Mouse (Mus musculus): Measurements from ENCODE around the gene Dlgap1. TPM values are rescaled to one million over a fixed set of nuclear protein-coding genes. Genes with fewer than 3 reads are reported as not detected.
A peak's percentile ranks its signal among the peaks of the same experiment; 100 is the strongest.

The Dlgap1 gene
- polyA plus RNA-seq, 1 experiment from 2014 or later = 3.5 TPM

- ATAC-seq (ENCODE audit: low FRiP score, low TSS enrichment) = no peak
These were observed 643.3 kb downstream of the Dlgap1 start for GRCm38 (mm10) chr17:70612171-70612570.

GRCm38 (mm10) chr17:70613897-70614296, 645.0 kb downstream of the Dlgap1 start:
- Histone ChIP-seq H3K27ac (ENCODE audit: low read length) (no peak overlapping the region), H3K36me3 (ENCODE audit: insufficient read depth, low read length) (no peaks in the 10 kb centered on the region), H3K4me3 (ENCODE audit: low read length) (no peak overlapping the region), H3K4me1 (ENCODE audit: insufficient read depth, low read length) (no peaks in the 10 kb centered on the region), H3K4me2 (replicated peaks; ENCODE audit: low read depth, low read length) (no peak overlapping the region), H3K9ac (replicated peaks; ENCODE audit: low read length) (no peak overlapping the region), H3K27me3 (ENCODE audit: insufficient read depth, low read length) (no peaks in the 10 kb centered on the region), H3K9me3 (ENCODE audit: low read length) (no peaks in the 10 kb centered on the region)
- 65% methylated on average over 7 of the region's 7 CpGs for WGBS
- ATAC-seq (ENCODE audit: low FRiP score, low TSS enrichment) = no peak

More at GRCm38 (mm10) chr17:70612171-70612570, 643.3 kb downstream of the Dlgap1 start:
- 81% methylated on average over 6 of the region's 6 CpGs for WGBS
- no peaks in the 10 kb centered on the region for H3K27me3 ChIP-seq (ENCODE audit: insufficient read depth, low read length)
- H3K9me3 ChIP-seq (ENCODE audit: low read length) = no peaks in the 10 kb centered on the region
- no peaks in the 10 kb centered on the region for H3K4me1 ChIP-seq (ENCODE audit: insufficient read depth, low read length)
- no peak overlapping the region for H3K4me2 ChIP-seq (replicated peaks; ENCODE audit: low read depth, low read length)
- no peak overlapping the region for H3K9ac ChIP-seq (replicated peaks; ENCODE audit: low read length)
- no peaks in the 10 kb centered on the region for H3K36me3 ChIP-seq (ENCODE audit: insufficient read depth, low read length)
- H3K4me3 ChIP-seq (ENCODE audit: low read length) = no peak overlapping the region
- H3K27ac ChIP-seq (ENCODE audit: low read length) = no peak overlapping the region

GRCm38 (mm10) chr17:70614407-70615060, 645.7 kb downstream of the Dlgap1 start:
- no peak for ATAC-seq (ENCODE audit: low FRiP score, low TSS enrichment)
- H3K9ac ChIP-seq (replicated peaks; ENCODE audit: low read length) = no peak overlapping the region
- no peaks in the 10 kb centered on the region for H3K27me3 ChIP-seq (ENCODE audit: insufficient read depth, low read length)
- no peak overlapping the region for H3K4me2 ChIP-seq (replicated peaks; ENCODE audit: low read depth, low read length)
- no peaks in the 10 kb centered on the region for H3K4me1 ChIP-seq (ENCODE audit: insufficient read depth, low read length)
- 81% methylated on average over 5 of the region's 5 CpGs for WGBS
- no peaks in the 10 kb centered on the region for H3K36me3 ChIP-seq (ENCODE audit: insufficient read depth, low read length)
- H3K9me3 ChIP-seq (ENCODE audit: low read length) = no peaks in the 10 kb centered on the region
- no peak overlapping the region for H3K27ac ChIP-seq (ENCODE audit: low read length)
- H3K4me3 ChIP-seq (ENCODE audit: low read length) = no peak overlapping the region

DNA sequence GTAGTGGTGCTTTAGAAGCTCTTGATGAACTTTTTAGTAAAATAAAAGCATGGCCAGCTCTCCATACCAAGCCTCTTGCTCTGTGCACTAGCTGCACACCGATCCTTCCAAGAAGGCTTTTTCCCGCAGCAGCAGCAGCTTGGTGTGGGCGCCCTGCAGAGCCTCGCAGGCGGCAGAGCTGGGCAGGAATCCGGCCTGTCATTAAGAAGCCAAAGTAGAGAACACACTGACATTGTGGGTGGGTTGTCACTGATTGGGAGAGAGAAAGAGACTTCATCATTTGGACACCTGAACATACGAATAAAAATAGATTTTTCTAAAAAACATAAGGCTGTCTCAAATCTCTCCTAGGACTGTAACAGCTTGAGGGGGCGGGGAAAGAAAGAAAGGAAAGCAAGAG, 653.6 kb downstream of the Dlgap1 start:
- Histone ChIP-seq H3K27ac (ENCODE audit: low read length) (no peak overlapping the region), H3K9ac (replicated peaks; ENCODE audit: low read length) (no peak overlapping the region), H3K36me3 (ENCODE audit: insufficient read depth, low read length) (no peaks in the 10 kb centered on the region), H3K4me2 (replicated peaks; ENCODE audit: low read depth, low read length) (no peak overlapping the region), H3K9me3 (ENCODE audit: low read length) (no peaks in the 10 kb centered on the region), H3K27me3 (ENCODE audit: insufficient read depth, low read length) (no peaks in the 10 kb centered on the region), H3K4me3 (ENCODE audit: low read length) (no peak overlapping the region), H3K4me1 (ENCODE audit: insufficient read depth, low read length) (no peaks in the 10 kb centered on the region)
- WGBS = 88% methylated on average over 8 of the region's 8 CpGs
- no peak for ATAC-seq (ENCODE audit: low FRiP score, low TSS enrichment)

GRCm38 (mm10) chr17:70626396-70626795, 657.5 kb downstream of the Dlgap1 start:
- Histone ChIP-seq H3K27ac (ENCODE audit: low read length) (no peak overlapping the region), H3K4me2 (replicated peaks; ENCODE audit: low read depth, low read length) (no peak overlapping the region), H3K27me3 (ENCODE audit: insufficient read depth, low read length) (no peaks in the 10 kb centered on the region), H3K9ac (replicated peaks; ENCODE audit: low read length) (no peak overlapping the region), H3K9me3 (ENCODE audit: low read length) (no peaks in the 10 kb centered on the region), H3K36me3 (ENCODE audit: insufficient read depth, low read length) (no peaks in the 10 kb centered on the region), H3K4me1 (ENCODE audit: insufficient read depth, low read length) (no peaks in the 10 kb centered on the region), H3K4me3 (ENCODE audit: low read length) (no peak overlapping the region)
- WGBS = 90% methylated on average over 9 of the region's 9 CpGs
- no peak for ATAC-seq (ENCODE audit: low FRiP score, low TSS enrichment)

DNA sequence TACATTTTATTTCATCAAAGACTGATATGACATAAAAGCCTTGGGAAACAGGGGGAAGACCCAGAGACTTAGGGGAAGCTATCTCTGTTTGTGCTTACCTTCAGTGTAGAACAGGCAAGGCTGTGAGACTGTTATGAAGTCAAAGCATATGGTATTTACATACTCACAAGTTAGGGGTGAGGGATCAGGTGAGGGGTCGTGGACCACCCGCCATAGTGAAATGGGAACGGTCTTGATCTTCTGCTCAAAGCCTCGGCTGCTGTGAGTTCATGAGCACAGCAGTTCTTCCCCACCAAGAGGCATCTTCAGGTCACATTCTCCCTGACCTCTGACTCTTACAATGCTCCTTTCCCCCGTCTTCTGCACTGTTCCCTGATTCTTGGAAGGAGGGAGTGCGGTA, 658.1 kb downstream of the Dlgap1 start:
- no peak for ATAC-seq (ENCODE audit: low FRiP score, low TSS enrichment)
- H3K4me1 ChIP-seq (ENCODE audit: insufficient read depth, low read length) = no peaks in the 10 kb centered on the region
- H3K4me3 ChIP-seq (ENCODE audit: low read length) = no peak overlapping the region
- no peaks in the 10 kb centered on the region for H3K9me3 ChIP-seq (ENCODE audit: low read length)
- H3K27me3 ChIP-seq (ENCODE audit: insufficient read depth, low read length) = no peaks in the 10 kb centered on the region
- H3K27ac ChIP-seq (ENCODE audit: low read length) = no peak overlapping the region
- no peaks in the 10 kb centered on the region for H3K36me3 ChIP-seq (ENCODE audit: insufficient read depth, low read length)
- no peak overlapping the region for H3K9ac ChIP-seq (replicated peaks; ENCODE audit: low read length)
- H3K4me2 ChIP-seq (replicated peaks; ENCODE audit: low read depth, low read length) = no peak overlapping the region
- WGBS = 89% methylated on average over 6 of the region's 6 CpGs

DNA sequence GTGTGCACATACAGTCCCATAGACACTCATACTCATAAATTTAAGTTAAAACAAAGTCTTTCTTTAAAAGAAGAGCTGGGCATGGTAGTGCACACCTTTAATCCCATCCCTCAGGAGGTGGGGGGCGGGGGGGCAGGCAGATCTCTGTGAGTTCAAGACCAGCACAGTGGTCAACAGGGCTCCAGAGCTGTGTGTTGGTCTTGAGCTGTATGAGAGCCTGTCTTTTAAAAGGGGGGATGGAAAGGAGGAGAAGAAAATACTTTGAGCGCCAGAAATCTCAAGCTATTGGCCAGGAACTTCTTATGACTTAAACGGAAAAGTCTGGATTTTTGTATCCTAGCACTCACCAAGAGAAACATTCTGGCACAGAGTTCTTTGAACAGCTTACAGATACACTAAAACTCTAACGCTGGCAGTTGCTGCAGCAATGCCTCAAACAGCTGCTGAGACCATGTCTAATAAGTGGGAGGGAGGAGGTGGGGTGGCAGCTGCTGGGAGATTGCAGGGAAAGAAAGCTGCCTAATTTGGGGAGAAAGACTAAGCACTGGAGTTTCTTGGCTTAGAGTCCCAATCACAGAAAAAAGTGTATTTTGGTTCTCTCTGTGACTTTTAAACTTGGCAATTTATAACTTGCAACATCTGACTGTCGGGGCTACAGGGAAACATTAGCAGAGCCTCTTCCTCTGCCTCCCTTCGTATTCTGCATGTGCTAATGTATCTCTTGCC, 660.9 kb downstream of the Dlgap1 start:
- no peaks in the 10 kb centered on the region for H3K27me3 ChIP-seq (ENCODE audit: insufficient read depth, low read length)
- H3K4me2 ChIP-seq (replicated peaks; ENCODE audit: low read depth, low read length) = no peak overlapping the region
- no peak overlapping the region for H3K4me3 ChIP-seq (ENCODE audit: low read length)
- WGBS = 58% methylated on average over 6 of the region's 6 CpGs
- H3K27ac ChIP-seq (ENCODE audit: low read length) = no peak overlapping the region
- ATAC-seq (ENCODE audit: low FRiP score, low TSS enrichment) = no peak
- H3K4me1 ChIP-seq (ENCODE audit: insufficient read depth, low read length) = no peaks in the 10 kb centered on the region
- H3K9me3 ChIP-seq (ENCODE audit: low read length) = no peaks in the 10 kb centered on the region
- H3K9ac ChIP-seq (replicated peaks; ENCODE audit: low read length) = no peak overlapping the region
- no peaks in the 10 kb centered on the region for H3K36me3 ChIP-seq (ENCODE audit: insufficient read depth, low read length)

- Histone ChIP-seq H3K4me1 (ENCODE audit: insufficient read depth, low read length) (no peaks in the 10 kb centered on the region), H3K36me3 (ENCODE audit: insufficient read depth, low read length) (no peaks in the 10 kb centered on the region), H3K9ac (replicated peaks; ENCODE audit: low read length) (no peak overlapping the region), H3K27ac (ENCODE audit: low read length) (no peak overlapping the region), H3K27me3 (ENCODE audit: insufficient read depth, low read length) (no peaks in the 10 kb centered on the region), H3K4me2 (replicated peaks; ENCODE audit: low read depth, low read length) (no peak overlapping the region), H3K4me3 (ENCODE audit: low read length) (no peak overlapping the region), H3K9me3 (ENCODE audit: low read length) (no peaks in the 10 kb centered on the region)
- 27% methylated on average over 9 of the region's 9 CpGs for WGBS
- peak; percentile 92 for ATAC-seq (ENCODE audit: low FRiP score, low TSS enrichment)
These were observed 664.5 kb downstream of the Dlgap1 start for GRCm38 (mm10) chr17:70633181-70633944.

DNA sequence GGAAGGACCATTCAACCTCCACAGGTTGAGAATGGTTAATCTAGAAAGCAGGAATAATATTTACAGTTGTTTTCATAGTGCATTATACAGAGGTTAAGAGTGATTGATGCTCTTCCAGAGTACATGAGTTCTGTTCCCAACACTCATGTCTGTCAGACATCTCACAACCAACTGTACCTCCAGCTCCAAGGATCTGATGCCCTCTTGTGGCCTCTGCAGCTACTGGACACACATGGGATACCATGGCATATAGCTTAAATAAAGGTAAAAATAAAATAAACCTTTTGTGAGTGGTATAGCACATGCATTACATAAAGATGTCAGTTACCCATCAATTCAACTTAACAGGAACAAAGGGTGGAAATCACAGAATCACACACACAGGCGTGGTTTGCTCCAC, 674.3 kb downstream of the Dlgap1 start:
- Histone ChIP-seq H3K4me3 (ENCODE audit: low read length) (no peak overlapping the region), H3K9me3 (ENCODE audit: low read length) (no peaks in the 10 kb centered on the region), H3K27me3 (ENCODE audit: insufficient read depth, low read length) (no peaks in the 10 kb centered on the region), H3K4me1 (ENCODE audit: insufficient read depth, low read length) (no peaks in the 10 kb centered on the region), H3K27ac (ENCODE audit: low read length) (no peak overlapping the region), H3K36me3 (ENCODE audit: insufficient read depth, low read length) (no peaks in the 10 kb centered on the region), H3K9ac (replicated peaks; ENCODE audit: low read length) (no peak overlapping the region), H3K4me2 (replicated peaks; ENCODE audit: low read depth, low read length) (no peak overlapping the region)
- ATAC-seq (ENCODE audit: low FRiP score, low TSS enrichment) = no peak
- WGBS = 64% methylated on average over 1 of the region's 1 CpGs

GRCm38 (mm10) chr17:70646641-70647040, 677.8 kb downstream of the Dlgap1 start:
- H3K9me3 ChIP-seq (ENCODE audit: low read length) = peaks cover 8% of the 10 kb centered on the region; the same call in 1 of the 2 replicates
- no peak overlapping the region for H3K9ac ChIP-seq (replicated peaks; ENCODE audit: low read length)
- no peaks in the 10 kb centered on the region for H3K27me3 ChIP-seq (ENCODE audit: insufficient read depth, low read length)
- WGBS = 49% methylated on average over 4 of the region's 4 CpGs
- no peak overlapping the region for H3K27ac ChIP-seq (ENCODE audit: low read length)
- no peak overlapping the region for H3K4me2 ChIP-seq (replicated peaks; ENCODE audit: low read depth, low read length)
- ATAC-seq (ENCODE audit: low FRiP score, low TSS enrichment) = no peak
- H3K4me3 ChIP-seq (ENCODE audit: low read length) = no peak overlapping the region
- H3K36me3 ChIP-seq (ENCODE audit: insufficient read depth, low read length) = no peaks in the 10 kb centered on the region
- H3K4me1 ChIP-seq (ENCODE audit: insufficient read depth, low read length) = no peaks in the 10 kb centered on the region

Data from kidney, embryonic 16.5 days (tissue).